Mouse (Mus musculus): ENCODE measurements around the gene Rrh.

Rrh gene
- long read RNA-seq, experiment 1, result 0 reads
- long read RNA-seq, experiment 2, result 0 reads

- intact Hi-C loops (cut with DNase I), result loop anchor here (5.0 kb wide), 1 partner anchor 255 kb away; no protein-coding TSS in a partner anchor
Observed at GRCm38 (mm10) chr3:129822206-129822775, at the start of gene Rrh. Gene Rrh (minus strand): TSS chr3:129822587.

- intact Hi-C loops (cut with DNase I), result loop anchor here (2.0 kb wide), 1 partner anchor 217 kb away; no protein-coding TSS in a partner anchor
Observed at GRCm38 (mm10) chr3:129863698-129864097, 41.3 kb upstream of the Rrh start.

GRCm38 (mm10) chr3:129862592-129862991 is 40.2 kb upstream of the Rrh start:
- intact Hi-C loops (cut with DNase I), result loop anchor here (2.0 kb wide), 1 partner anchor 218 kb away; no protein-coding TSS in a partner anchor

GRCm38 (mm10) chr3:129846846-129847245 is 24.5 kb upstream of the Rrh start:
- intact Hi-C loops (cut with DNase I), result no loop called here

GRCm38 (mm10) chr3:129845868-129846267 is 23.5 kb upstream of the Rrh start:
- intact Hi-C loops (cut with DNase I), result no loop called here

GRCm38 (mm10) chr3:129838017-129838416 is 15.6 kb upstream of the Rrh start:
- intact Hi-C loops (cut with DNase I), result no loop called here

GRCm38 (mm10) chr3:129836965-129837364 is 14.6 kb upstream of the Rrh start:
- intact Hi-C loops (cut with DNase I), result no loop called here

GRCm38 (mm10) chr3:129836051-129836697 is 13.8 kb upstream of the Rrh start:
- intact Hi-C loops (cut with DNase I), result no loop called here

GRCm38 (mm10) chr3:129835388-129835934 is 13.1 kb upstream of the Rrh start, which contains the start of gene Cfi:
Gene Cfi (plus strand): TSS chr3:129835884.
- intact Hi-C loops (cut with DNase I), result no loop called here

- intact Hi-C loops (cut with DNase I), result no loop called here
Observed at GRCm38 (mm10) chr3:129831035-129831568, 8.7 kb upstream of the Rrh start, which contains the start of gene Gar1. Gene Gar1 (minus strand): TSS chr3:129831396.

- intact Hi-C loops (cut with DNase I), result no loop called here
Observed at GRCm38 (mm10) chr3:129830626-129831025, 8.2 kb upstream of the Rrh start.

- intact Hi-C loops (cut with DNase I), result loop anchor here (5.0 kb wide), 1 partner anchor 50 kb away; the partner anchor contains the start of gene Pla2g12a
Observed at GRCm38 (mm10) chr3:129827691-129828090, 5.3 kb upstream of the Rrh start.

- intact Hi-C loops (cut with DNase I), result loop anchor here (5.0 kb wide), 1 partner anchor 51 kb away; the partner anchor contains the start of gene Pla2g12a
Observed at GRCm38 (mm10) chr3:129826691-129827090, 4.3 kb upstream of the Rrh start.

- intact Hi-C loops (cut with DNase I), result loop anchor here (5.0 kb wide), 2 partner anchors 52 to 252 kb away; partner anchors contain the start of gene Pla2g12a
Observed at GRCm38 (mm10) chr3:129824891-129825290, 2.5 kb upstream of the Rrh start.

GRCm38 (mm10) chr3:129824146-129824545 is 1.8 kb upstream of the Rrh start:
- intact Hi-C loops (cut with DNase I), result loop anchor here (5.0 kb wide), 1 partner anchor 253 kb away; no protein-coding TSS in a partner anchor

- intact Hi-C loops (cut with DNase I), result loop anchor here (5.0 kb wide), 1 partner anchor 254 kb away; no protein-coding TSS in a partner anchor
Observed at GRCm38 (mm10) chr3:129823293-129823692, 906 bp upstream of the Rrh start.

GRCm38 (mm10) chr3:129821736-129822135 is 651 bp downstream of the Rrh start:
- intact Hi-C loops (cut with DNase I), result loop anchor here (5.0 kb wide), 1 partner anchor 256 kb away; no protein-coding TSS in a partner anchor

GRCm38 (mm10) chr3:129820847-129821246 is 1.5 kb downstream of the Rrh start:
- intact Hi-C loops (cut with DNase I), result loop anchor here (5.0 kb wide), 1 partner anchor 256 kb away; no protein-coding TSS in a partner anchor

GRCm38 (mm10) chr3:129803765-129804164 is 18.6 kb downstream of the Rrh start, which contains the start of gene Lrit3:
Gene Lrit3 (minus strand): TSS chr3:129804030.
- intact Hi-C loops (cut with DNase I), result no loop called here

GRCm38 (mm10) chr3:129799011-129799410 is 23.4 kb downstream of the Rrh start:
- intact Hi-C loops (cut with DNase I), result no loop called here

- intact Hi-C loops (cut with DNase I), result no loop called here
Observed at GRCm38 (mm10) chr3:129798551-129798950, 23.8 kb downstream of the Rrh start.
